Mouse (Mus musculus) lung, adult 2 months (tissue): ENCODE results near the gene Mrpl1.

Experiments used
- CTCF ChIP-seq: fragments of 200-500 bp; IDR thresholded peaks from 2 replicates; pipeline ENCODE4 v1.5.1; 2011; ENCODE audit warnings: mild to moderate bottlenecking, low read length, control low read depth; ENCODE audit not compliant: insufficient read depth
- POLR2A ChIP-seq: fragments of 200-500 bp; IDR thresholded peaks from 2 replicates; pipeline ENCODE4 v1.6.1; 2011; ENCODE audit warnings: low read depth, mild to moderate bottlenecking, control low read depth, low read length, borderline replicate concordance; ENCODE audit errors: extremely low read depth

DNA sequence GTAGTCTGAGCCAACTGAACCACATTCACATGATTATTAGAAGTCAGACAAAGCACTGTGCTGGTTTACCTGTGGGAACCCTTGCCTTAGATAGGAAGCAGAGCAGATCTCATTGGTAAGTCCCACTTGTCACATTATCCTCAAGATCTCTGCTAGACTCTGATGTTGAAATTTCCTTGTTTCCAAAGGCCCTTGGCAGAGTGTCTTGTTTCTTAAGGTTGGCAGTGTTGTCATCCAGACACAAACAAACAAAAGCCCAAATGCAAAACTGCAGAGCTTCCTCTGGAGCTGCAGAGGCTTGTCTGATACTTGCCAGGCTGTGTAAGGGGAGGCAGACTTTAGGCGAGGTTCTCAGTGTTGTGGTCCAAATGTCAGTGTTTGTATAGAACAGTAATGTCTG, 31.6 kb downstream of the Mrpl1 start:
- TF ChIP-seq POLR2A (no peak), CTCF (no peak)
